Mouse (Mus musculus) CH12.LX (cell line): ENCODE data around the gene St3gal3.

Source experiments
- CHD1 ChIP-seq: IDR thresholded peaks from 2 replicates; pipeline ENCODE4 v1.6.1; 2012; ENCODE audit warnings: low read depth, low read length, improper control_type of control experiment, inconsistent platforms
- CHD2 ChIP-seq: IDR thresholded peaks from 2 replicates; pipeline ENCODE4 v1.6.1; 2011; ENCODE audit warnings: low read length, improper control_type of control experiment
- CTCF ChIP-seq, 2 experiments: IDR thresholded peaks in 1 of 2; conservative IDR thresholded peaks in 1 of 2; 2 replicates each; pipeline ENCODE4 v1.5.1; 2011 to 2012; ENCODE audit warnings: low read depth in 2 of 2, low read length in 2 of 2, improper control_type of control experiment in 1 of 2, inconsistent platforms in 1 of 2, mild to moderate bottlenecking in 1 of 2, moderate library complexity in 1 of 2
- E2F4 ChIP-seq: IDR thresholded peaks from 2 replicates; pipeline ENCODE4 v1.6.1; 2011; ENCODE audit warnings: low read depth, low read length, improper control_type of control experiment; ENCODE audit not compliant: insufficient replicate concordance
- KAT2A ChIP-seq: IDR thresholded peaks from 2 replicates; pipeline ENCODE4 v1.6.1; 2012; ENCODE audit warnings: low read length, improper control_type of control experiment, inconsistent platforms; ENCODE audit not compliant: insufficient replicate concordance
- MXI1 ChIP-seq: IDR thresholded peaks from 2 replicates; pipeline ENCODE4 v1.6.1; 2011; ENCODE audit warnings: mild to moderate bottlenecking, low read depth, low read length, improper control_type of control experiment
- POLR2A ChIP-seq: IDR thresholded peaks from 2 replicates; pipeline ENCODE4 v1.6.1; 2011; ENCODE audit warnings: low read depth, mild to moderate bottlenecking, improper control_type of control experiment, low read length
- POLR2AphosphoS2 ChIP-seq: IDR thresholded peaks from 2 replicates; pipeline ENCODE4 v1.6.1; 2011; ENCODE audit warnings: low read depth, low read length, improper control_type of control experiment
- ZMIZ1 ChIP-seq: IDR thresholded peaks from 2 replicates; pipeline ENCODE4 v1.6.1; 2012; ENCODE audit warnings: low read depth, mild to moderate bottlenecking, inconsistent platforms, low read length, improper control_type of control experiment
- ZNF384 ChIP-seq: IDR thresholded peaks from 2 replicates; pipeline ENCODE4 v1.6.1; 2012; ENCODE audit warnings: low read depth, low read length, improper control_type of control experiment, inconsistent platforms

DNA sequence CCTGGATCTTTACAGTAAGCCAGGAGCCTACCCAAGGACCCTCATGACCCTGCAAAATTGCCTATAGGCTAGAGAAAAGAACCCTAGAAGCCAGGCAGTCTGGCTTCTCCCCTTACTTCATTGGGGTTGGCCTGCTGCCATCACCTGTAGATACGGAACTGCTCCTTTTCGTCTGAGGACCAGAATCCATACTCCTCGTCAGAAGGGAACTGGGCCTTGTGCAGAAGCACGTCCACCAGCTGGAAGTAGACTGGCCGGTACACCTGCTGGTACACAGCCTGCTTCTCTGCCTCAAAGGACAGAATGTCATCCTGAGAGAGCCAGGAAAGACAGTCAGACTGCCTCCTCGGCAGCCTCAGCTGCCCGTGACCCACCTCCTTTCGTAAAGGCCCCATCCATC lies 230.0 kb downstream of the St3gal3 start:
- no peak for TF ChIP-seq MXI1
- no peak for TF ChIP-seq KAT2A
- TF ChIP-seq CHD2 = no peak
- TF ChIP-seq E2F4 = no peak
- TF ChIP-seq CTCF (conservative IDR thresholded peaks at IDR 0.05 in 1 of 2, IDR thresholded peaks at IDR 0.05 in 1 of 2; ENCODE audit: low read depth in 2 of 2, low read length in 2 of 2) = no peak
- no peak for TF ChIP-seq ZMIZ1
- no peak for TF ChIP-seq CHD1
- no peak for TF ChIP-seq ZNF384
- TF ChIP-seq POLR2A = no peak
- no peak for TF ChIP-seq POLR2AphosphoS2
